Mouse (Mus musculus): ENCODE measurements at regions not wholly inside any gene's neighbourhood (a gene's known extent, or its start where the extent isn't known, plus 50 kb on each side); places are given as distances from the start of the nearest gene placed in this dataset.

DNA sequence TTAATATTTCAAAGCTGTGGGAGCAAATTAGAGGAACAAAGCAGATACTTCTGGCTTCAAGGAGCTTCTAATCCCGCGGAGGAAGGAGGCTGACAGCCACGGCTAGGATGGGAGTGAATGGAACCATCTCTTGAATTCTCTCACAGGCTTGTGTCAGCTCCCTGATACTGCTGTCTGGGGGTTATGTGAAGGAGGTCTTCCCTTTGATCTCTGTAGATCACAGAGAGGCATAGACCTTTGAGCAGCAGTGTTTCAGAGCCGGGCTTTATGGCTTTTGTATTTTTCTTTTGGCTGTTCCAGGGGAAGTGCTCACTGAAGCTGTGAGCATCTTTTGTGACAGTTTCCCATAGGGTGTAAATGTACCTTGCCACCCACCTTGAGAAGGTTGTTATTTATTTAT lies 132.2 kb downstream of the Slc4a3 start:
- ATAC-seq (replicated peaks; ENCODE audit: low FRiP score, low TSS enrichment, poor library complexity, severe bottlenecking) = no peak

DNA sequence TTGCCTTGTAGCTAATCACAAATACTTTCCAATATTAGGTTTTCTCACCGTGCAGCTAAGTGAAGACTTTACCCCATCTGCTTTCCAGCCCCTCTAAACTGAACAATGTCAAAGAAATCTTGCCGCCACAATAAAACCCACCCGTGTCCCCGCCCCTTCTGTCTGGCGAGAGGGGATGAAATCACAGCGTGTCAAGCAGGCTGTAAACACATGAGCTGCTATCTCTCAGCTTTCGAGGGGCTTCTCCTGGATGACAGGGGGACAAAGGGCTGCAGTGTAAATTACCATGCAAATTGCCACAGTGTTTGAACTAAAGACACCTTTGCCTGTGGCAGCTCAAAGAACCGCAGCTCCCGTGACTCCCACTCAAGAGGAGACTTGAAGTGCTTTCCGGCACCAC lies 134.3 kb downstream of the Slc4a3 start:
- no peak for ATAC-seq (replicated peaks; ENCODE audit: low FRiP score, low TSS enrichment, poor library complexity, severe bottlenecking)

DNA sequence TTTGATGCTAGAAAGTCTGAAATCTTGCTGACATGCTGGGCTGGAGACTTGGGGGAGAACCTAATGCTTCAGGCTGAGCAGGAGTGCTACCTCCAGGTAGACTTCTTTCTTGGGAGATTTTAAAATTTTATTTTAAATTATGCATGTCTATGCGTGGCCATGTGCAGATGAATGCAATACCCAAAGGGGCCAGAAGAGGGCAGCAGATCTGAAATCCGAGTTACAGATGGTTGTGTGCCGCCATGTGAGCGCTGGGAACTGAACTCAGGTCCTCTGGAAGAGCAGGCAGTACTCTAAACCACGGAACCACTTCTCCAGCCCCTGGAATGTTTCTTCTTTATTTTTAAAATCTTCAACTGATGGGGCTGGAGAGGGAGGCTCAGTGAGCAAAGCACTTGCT lies 135.8 kb downstream of the Slc4a3 start:
- ATAC-seq (replicated peaks; ENCODE audit: low FRiP score, low TSS enrichment, poor library complexity, severe bottlenecking) = no peak

DNA sequence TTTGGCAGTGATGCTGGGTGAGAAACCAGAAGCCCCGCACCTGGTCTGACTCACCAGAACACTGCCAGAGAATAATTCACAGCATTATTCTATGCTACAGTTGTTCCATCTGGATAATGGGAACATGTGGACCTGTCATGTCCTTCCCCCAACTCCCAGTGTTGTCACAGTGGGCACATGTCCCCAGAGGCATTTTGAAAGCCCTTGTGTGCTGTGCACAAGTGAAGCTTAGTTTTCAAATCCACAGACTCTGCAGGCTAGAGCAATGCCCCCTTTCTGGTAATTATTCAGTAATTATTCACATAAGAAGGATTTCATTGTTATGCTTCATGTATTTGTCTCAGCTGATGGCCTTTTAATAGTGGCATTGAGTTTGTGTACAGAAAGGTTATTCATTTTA lies 146.7 kb downstream of the Slc4a3 start:
- ATAC-seq (replicated peaks; ENCODE audit: low FRiP score, low TSS enrichment, poor library complexity, severe bottlenecking) = no peak

DNA sequence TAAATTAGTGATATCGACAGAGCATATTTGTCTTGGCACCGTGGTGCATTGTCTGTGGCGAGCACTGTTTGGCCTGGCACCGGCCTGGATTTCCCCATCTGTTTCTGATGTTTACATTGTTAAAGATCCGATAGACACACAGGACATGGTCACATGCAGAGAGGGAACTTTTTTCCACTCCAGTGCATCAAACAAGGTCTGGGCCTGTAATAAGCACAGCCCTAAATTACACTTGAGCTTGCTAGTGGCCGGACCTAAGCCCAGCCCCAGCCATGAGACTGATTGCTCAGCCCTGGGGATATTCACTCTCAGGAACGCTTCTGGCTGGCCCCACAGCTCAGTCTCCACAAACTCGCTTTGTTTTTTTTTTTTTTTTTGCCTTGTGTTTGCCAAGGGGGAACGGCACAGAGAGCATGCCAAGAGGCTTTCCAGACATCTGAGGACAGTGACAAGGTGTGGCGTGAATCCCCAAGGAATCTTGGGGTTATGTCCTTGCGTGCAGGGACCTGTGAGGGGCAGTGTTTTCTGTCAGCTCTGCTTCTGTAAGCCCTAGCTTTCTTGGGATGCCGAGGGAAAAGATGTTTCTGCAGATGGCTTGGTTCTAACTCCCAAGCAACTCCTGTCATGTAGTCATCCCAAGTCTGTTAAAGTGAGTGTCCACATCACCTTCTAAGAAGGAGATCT lies 147.3 kb downstream of the Slc4a3 start:
- ATAC-seq (replicated peaks; ENCODE audit: low FRiP score, low TSS enrichment, poor library complexity, severe bottlenecking) = no peak

DNA sequence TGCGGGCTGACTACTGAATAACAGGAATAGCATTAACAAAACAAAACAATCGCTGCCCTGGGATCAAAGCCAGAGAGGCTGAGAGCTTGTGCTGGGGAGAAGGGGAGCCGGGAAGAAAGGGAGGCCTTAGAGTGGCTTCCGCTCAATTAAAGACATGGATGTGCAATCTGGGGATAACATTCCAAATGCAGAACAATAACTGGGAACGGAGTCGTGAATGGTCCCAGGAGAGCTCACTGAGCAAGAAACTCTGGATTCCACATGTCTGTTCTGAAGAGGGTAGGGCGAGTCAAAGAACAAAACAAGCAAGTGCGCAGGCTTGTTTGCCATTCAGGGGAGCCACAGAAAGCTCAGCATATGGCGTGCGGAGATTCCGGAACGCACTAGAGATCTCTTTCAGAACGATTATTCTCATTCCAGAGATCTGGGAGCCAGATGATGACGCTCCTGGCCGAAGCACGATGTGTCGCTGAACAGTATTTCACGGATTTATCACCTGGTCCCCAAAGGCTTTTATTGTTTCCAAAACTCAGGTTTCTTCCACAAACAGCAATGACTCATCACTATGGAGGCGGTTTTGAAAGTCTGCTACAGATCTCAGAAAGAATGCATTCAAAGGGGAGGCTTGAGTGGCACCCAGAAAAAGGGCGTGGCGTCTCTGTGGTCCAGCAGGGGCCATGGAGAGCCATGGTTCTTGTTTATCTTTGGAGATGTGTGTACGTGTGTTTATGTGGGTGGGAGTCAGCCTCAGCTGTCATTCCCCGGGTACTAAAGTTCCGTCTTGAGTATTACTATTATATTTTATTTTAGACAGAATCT lies 159.0 kb downstream of the Slc4a3 start:
- no peak for ATAC-seq (replicated peaks; ENCODE audit: low FRiP score, low TSS enrichment, poor library complexity, severe bottlenecking)

DNA sequence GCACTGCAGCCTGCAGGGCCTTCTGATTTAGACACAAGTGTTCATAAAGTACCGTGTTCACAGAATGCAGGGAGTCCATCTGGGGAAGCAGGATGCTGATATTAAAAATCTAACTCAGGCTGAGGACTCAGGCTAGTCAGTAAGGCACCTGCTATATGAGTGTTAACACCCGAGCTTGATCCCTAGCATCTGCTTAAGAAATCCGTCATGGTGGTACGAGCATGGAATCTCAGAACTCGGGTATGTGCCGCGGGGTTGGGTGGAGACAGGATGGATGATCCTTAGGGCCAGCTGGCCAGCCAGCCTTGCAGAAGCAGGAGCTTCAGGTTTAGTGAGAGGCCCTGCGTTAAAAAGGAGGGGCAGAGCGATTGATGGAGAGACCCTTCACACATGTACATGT lies 160.1 kb downstream of the Slc4a3 start:
- no peak for ATAC-seq (replicated peaks; ENCODE audit: low FRiP score, low TSS enrichment, poor library complexity, severe bottlenecking)

DNA sequence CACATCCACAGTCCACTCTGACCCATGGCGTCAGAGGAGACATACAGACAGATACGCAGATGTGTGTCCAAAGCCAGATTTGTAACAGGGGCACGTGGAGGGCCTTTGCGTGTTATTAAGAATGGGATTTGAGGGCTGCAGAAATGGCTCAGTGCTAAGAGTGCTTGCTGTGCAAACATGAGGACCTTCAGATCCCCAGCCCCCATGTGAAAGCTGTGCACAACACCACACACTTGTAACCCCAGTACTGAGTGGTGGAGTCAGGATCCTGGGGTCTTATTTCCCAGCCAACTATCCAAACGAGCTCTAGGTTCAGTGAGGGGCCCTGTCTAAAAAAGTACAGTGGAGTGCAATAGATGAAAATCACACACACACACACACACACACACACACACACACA lies 177.4 kb downstream of the Slc4a3 start:
- ATAC-seq (replicated peaks; ENCODE audit: low FRiP score, low TSS enrichment, poor library complexity, severe bottlenecking) = no peak

DNA sequence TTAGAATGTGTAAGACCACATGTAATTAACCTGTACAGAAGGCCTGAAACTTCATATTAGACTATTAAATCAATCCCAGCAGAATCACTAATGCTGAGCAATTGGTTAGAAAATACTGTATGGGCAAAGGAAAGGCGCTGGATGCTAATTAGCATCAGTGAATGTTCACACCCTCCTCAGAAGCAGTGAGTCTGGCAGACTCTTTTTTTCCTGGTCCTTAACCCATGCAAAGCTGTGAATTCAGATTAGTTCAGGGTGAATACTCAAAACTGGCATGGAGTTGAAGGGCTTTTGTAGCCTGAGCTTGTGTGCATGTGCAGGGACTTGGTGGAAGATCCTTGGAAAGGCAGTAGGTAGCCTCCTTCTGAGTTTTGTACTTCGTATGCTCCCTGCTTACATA lies 179.3 kb downstream of the Slc4a3 start:
- ATAC-seq (replicated peaks; ENCODE audit: low FRiP score, low TSS enrichment, poor library complexity, severe bottlenecking) = no peak

DNA sequence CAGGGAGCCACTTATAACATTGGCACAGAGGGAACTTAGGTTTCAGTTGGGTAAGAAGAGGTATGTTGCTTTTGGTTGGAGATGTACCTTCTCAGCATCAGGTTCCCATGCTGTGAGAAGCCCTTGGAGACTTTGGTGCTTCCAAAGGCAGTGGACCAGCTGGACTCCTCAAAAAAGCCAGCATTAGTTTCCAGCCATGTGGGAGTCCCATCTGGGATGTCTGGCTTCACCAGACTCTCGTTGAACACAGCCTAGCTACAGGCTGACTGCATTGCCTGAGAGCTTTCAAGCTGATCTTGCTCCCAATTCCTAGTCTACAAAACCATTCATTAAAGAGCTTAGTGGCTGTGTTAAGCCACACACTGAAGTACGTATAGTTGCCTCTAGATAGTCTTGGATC lies 182.8 kb downstream of the Slc4a3 start:
- ATAC-seq (replicated peaks; ENCODE audit: low FRiP score, low TSS enrichment, poor library complexity, severe bottlenecking) = no peak

DNA sequence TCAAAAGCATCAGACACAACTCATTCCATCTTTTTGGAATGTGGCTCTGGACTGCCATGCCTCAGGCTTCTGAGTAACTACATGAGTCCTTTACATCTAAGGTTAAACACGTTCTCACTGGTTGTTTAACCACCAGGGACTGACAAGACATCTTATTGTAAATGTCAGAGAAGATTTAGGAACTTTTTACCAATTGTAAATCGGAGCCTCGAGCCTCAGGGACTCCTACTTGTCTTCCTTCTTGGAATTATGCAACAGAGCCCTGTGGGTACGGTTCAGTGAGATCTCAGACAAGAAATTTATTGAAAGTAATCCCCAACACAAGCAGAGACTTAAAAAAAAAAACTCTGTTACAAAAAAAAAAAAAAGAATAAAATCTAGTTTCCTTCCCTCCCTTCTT lies 187.7 kb downstream of the Slc4a3 start:
- ATAC-seq (replicated peaks; ENCODE audit: low FRiP score, low TSS enrichment, poor library complexity, severe bottlenecking) = no peak

DNA sequence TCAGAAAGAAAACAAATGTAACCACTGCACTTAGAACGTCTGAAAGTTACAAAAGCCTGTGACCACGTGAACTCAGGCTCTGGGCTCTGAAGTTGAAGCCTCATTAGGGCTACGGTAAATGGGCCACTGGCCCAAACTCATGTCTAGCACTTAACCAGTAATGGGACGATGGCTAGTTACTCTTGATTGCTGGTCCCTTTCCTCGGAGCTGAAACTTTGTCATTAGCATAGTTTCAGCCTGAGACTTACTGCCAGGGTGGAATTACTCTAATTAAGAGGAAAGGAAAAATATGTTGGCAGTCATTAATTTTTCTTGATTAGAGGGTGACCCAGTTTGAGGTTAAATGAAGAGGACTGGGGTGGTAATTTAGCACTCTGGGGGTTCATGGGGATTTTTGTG lies 192.6 kb downstream of the Slc4a3 start:
- ATAC-seq (replicated peaks; ENCODE audit: low FRiP score, low TSS enrichment, poor library complexity, severe bottlenecking) = no peak

DNA sequence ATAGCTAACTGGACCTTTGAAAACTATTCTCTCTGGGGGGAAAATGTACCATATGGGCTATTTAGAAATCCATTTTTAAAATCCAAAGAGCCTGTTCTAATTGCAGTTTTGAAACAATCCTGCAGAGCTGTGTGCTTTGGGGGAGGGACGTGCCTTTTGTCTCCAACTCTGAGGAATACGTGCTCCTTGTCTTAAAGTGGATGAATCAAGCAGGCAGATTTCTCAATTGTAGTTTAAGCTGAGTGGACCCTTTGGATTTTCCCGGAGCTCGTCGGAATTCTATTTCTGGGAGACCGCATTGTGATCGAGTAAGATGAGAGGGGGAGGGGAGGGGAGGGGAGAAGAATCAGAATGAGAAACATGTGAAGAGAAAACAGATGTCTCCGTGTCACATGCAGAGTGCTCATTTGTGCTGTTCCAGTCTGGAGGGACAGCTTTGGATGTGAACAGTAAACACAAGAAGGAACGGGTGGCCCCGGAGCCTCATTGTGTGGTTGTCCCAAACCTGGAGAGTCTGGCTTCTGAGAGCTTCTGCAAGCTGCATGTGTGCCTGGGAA lies 203.7 kb downstream of the Slc4a3 start:
- ATAC-seq (replicated peaks; ENCODE audit: low FRiP score, low TSS enrichment, poor library complexity, severe bottlenecking) = no peak

DNA sequence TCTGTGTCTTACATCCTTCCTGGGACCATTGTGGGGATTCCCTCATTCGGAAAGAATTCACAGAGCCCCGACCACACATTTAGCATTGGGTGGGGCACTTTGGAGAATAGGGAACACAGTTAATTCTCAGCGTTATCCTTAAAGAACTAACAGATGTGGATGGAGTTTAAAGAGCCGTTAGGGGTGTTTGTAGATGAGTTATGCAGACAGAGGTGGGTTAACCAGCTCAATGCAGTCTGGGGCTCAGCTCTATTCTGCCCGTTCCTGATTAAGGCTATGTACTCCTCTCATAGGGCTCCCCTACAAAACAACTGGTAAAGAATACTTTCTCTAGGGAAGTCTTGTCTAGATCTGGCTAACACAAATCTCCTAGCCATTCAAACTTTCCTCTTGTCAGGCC lies 226.1 kb downstream of the Slc4a3 start:
- no peak for ATAC-seq (replicated peaks; ENCODE audit: low FRiP score, low TSS enrichment, poor library complexity, severe bottlenecking)

DNA sequence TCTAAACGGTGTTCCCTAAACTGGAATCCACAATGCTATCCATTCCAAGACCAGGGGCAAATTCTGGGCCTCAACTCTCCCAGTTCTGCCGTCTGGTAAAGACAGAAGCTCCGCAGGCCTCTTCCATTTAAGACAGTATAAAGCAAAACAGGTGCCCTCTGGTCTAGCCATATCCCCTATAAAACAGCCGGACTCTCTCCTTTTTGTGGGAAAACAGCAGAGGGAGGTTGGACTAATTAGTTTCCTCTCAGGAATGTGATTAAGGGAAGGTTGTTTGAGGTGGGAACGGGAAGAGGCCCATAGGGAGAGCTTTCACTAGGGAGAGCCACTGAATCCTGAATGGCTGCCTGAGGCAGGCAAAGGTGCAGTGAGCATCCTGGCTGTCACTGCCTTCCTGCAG lies 226.9 kb downstream of the Slc4a3 start:
- ATAC-seq (replicated peaks; ENCODE audit: low FRiP score, low TSS enrichment, poor library complexity, severe bottlenecking) = no peak

DNA sequence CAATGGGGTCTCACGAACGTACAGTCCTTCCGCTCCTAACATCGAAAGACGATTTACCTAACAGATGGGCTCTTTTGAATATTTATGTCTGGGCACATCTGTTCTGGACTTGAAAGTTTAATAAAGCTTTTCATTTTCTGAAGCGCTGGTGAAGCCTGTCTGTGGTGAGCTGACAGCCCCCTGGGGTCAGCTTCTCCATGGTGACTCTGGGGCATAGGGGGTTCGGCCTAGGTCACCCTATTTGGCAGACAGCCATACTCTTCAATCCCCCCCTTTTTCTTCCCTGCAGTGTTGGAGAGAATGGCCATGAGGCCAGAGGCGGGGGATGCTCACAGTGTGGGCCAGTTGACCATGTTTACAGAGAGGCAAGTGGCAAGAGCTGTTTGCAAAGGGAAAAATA lies 232.8 kb downstream of the Slc4a3 start:
- no peak for ATAC-seq (replicated peaks; ENCODE audit: low FRiP score, low TSS enrichment, poor library complexity, severe bottlenecking)

DNA sequence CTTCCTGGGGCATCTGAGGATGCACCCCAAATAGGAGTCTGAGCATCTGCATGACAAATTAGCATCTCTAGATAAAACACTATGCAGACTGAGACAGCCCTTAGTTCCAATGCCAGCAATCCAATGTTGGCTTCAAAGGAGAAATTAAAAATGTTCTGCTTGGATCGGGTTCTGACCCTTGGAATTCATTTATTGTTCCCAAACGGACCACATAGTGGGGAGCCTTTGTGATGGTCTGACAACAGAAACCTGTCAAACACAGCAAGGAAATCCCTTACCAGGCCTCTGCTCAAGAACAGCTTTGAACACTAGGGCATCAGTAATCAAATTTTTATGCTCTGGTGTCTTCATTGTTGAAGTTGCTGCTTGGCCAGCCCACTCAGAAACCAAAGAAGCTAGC lies 237.1 kb downstream of the Slc4a3 start:
- no peak for ATAC-seq (replicated peaks; ENCODE audit: low FRiP score, low TSS enrichment, poor library complexity, severe bottlenecking)

DNA sequence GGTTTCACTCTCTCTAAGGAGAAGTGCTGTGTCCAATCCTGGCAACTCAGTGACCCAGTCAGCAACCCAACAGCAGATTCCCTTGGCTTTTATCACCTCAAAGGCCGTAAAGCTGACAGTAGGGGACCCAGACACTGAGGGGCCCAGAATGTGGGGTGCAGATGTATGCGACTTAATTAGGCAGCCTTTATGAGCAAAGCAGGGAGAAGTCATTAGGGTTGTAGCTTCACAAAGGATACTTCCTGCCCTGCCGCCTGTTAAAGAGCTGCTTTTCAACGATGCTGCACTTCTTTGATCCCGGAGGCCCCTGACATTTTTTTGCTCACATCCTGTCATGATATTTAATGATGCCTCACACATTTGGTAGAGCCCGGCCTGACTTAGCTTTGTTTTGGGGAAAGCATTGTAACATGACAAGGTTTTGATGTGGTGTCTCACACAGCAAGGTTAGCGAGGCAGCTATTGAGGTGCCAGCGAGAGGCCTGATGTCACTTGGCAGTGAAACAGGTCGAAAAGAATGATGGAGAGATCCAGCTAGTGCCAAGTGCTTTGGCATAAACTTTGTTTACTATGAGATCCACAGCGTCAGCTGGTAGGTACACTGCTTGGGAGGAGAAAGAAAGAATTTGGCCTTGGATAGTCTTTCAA lies 240.2 kb downstream of the Slc4a3 start:
- ATAC-seq (replicated peaks; ENCODE audit: low FRiP score, low TSS enrichment, poor library complexity, severe bottlenecking) = no peak

DNA sequence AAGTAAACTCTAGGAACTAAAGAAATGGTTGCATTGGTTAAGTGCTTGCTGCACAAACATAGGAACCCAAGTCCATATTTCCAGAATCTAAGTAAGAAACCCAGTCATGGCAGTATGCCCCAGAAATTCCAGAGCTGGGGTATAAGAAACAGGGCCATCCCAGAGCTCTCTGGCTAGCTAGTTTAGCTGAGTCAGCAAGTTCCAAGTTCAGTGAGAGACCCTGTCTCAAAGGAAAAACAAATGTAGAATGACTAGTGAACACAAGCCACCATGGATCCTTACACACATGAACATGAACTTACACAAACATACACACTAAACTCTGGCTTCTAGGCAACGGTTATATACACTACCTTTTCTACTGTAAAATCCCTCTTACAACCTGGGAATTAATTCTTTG lies 245.4 kb downstream of the Slc4a3 start:
- no peak for ATAC-seq (replicated peaks; ENCODE audit: low FRiP score, low TSS enrichment, poor library complexity, severe bottlenecking)

DNA sequence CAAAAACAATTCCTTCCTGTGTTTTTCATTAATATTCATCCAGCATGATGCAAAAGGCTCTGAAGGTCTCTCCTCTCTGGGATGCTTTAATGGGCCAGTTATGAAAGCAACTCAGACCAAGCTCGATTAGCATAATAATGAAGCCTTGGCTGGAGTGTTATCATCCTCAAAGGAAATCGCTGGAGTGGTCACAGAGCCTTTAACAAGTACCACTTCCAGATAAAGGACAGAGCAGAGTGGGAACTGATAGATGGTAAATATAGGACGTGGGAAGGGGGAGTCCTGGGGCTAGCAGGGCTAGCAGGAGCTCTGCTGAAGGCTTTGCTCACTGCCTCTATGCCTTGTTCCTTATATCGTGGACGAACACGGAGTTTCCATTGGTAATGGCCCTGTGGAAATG lies 251.7 kb downstream of the Slc4a3 start:
- no peak for ATAC-seq (replicated peaks; ENCODE audit: low FRiP score, low TSS enrichment, poor library complexity, severe bottlenecking)

Measured in megakaryocyte-erythroid progenitor cell, adult 5-6 weeks (primary cell).